ENCODE assay signal across 8 mouse cellular contexts in the genomic region with DNA sequence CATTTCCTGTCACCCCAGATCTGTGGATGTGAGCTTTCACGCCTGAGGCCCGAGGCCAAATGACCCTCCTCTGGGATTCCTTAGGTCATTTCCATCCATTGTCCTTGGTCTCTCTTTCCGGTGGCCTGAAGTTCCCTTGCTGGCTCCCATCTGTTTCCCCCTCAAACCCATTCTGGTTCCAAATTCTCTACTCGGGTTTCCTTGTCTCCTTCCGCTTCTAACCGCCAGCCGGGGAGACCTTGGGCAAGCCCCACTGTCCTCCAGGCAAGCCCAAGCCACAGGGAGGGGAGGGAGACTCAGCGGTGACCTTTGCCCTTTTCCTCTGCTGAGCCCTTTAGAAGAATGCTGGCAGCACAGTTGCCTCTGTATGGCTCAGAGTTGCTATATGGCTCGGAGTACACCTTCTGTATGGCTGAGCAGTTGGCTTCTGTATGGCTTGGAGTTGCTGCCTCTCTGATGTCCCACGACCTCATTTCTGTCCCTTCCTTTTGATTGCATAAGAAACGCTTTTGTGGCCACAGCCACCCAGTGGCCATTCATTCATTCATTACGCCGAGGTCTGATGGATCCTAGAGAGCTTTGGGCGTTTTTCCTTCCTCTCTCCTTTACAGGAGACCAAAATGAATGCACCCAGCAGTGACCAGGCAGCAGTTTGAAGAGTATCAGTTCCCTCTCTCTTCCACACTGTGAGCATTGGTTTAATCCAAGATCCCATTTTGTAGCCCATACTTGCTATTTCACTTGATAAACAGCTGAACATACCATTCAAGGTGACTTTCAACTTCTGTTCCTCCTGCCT. TPM values are rescaled to one million over a fixed set of nuclear protein-coding genes. Genes with fewer than 3 reads are reported as not detected.
A peak's percentile ranks its signal among the peaks of the same experiment; 100 is the strongest.
DNase-seq lines count a peak whose midpoint lies in the region; ATAC-seq and TF ChIP-seq lines count a peak whose summit lies in the region.

No protein-coding gene starts in this region.

- no peak for DNase-seq in ES-E14 (ENCODE audit: low read depth, low spot score)
- DNase-seq in kidney, adult 11 months, result peak; percentile 79
- DNase-seq in lung, postnatal 0 days (ENCODE audit: low spot score), result peak; percentile 68
- DNase-seq in right cerebral cortex, postnatal 4 days, result no peak
- DNase-seq in gastrocnemius, postnatal 14 days, result no peak
- DNase-seq in cerebellum, postnatal 4 days (ENCODE audit: low spot score in 2 of 2), result no peak

- no peak overlapping the region; the same call in 1 of the 2 replicates for H3K9ac ChIP-seq in ES-E14 (ENCODE audit: insufficient read depth, low read depth, low read length, poor library complexity, severe bottlenecking)
- H3K9ac ChIP-seq in lung, postnatal 0 days (replicated peaks; ENCODE audit: low read depth), result no peak overlapping the region
- no peak overlapping the region for H3K9ac ChIP-seq in neural tube, embryonic 15.5 days (replicated peaks)

- TF ChIP-seq CTCF in lung, postnatal 0 days (IDR thresholded peaks at IDR 0.05), result no peak; the same call in 1 of the 2 replicates

- H3K4me2 ChIP-seq in lung, postnatal 0 days (replicated peaks; ENCODE audit: low read depth, low read length), result no peak overlapping the region
- no peak overlapping the region for H3K4me2 ChIP-seq in neural tube, embryonic 15.5 days

- H3K4me3 ChIP-seq in ES-E14 (ENCODE audit: insufficient read depth in 1 of 2, low read depth in 1 of 2, low read length in 2 of 2, poor library complexity in 1 of 2, severe bottlenecking in 1 of 2), result no peak overlapping the region
- H3K4me3 ChIP-seq in lung, postnatal 0 days (ENCODE audit: low read depth, low read length), result no peak overlapping the region
- no peak overlapping the region for H3K4me3 ChIP-seq in neural tube, embryonic 15.5 days (replicated peaks)

- peak; percentile 48 for ATAC-seq in common myeloid progenitor, adult 5-6 weeks (replicated peaks; ENCODE audit: low read depth, poor library complexity, severe bottlenecking)
- peak; percentile 69 for ATAC-seq in lung, postnatal 0 days
- no peak for ATAC-seq in neural tube, embryonic 15.5 days (ENCODE audit: low FRiP score)

- TF ChIP-seq EP300 in lung, postnatal 0 days (IDR thresholded peaks at IDR 0.05), result peak; percentile 68

- in situ Hi-C loops in ES-E14 (cut with MboI; ENCODE audit: low sequenced_read_pairs in 2 of 2, unreplicated experiment in 2 of 2), result no loop called here

- H3K27ac ChIP-seq in ES-E14 (ENCODE audit: insufficient read depth, low read depth, low read length, poor library complexity, severe bottlenecking), result 0 out of 2 replicates have a peak overlapping the region, but pooled peaks have one; percentile 13
- H3K27ac ChIP-seq in lung, postnatal 0 days (ENCODE audit: low read length), result no peak overlapping the region
- no peak overlapping the region for H3K27ac ChIP-seq in neural tube, embryonic 15.5 days (replicated peaks)

- peaks cover 0 to 21% of the 10 kb centered on the region in 2 experiments; a peak in 2 of 4 replicates for H3K4me1 ChIP-seq in ES-E14 (ENCODE audit: control insufficient read depth in 2 of 2, insufficient read depth in 2 of 2, low read length in 2 of 2, poor library complexity in 1 of 2)
- peaks cover 8% of the 10 kb centered on the region; the same call in 1 of the 2 replicates for H3K4me1 ChIP-seq in lung, postnatal 0 days (ENCODE audit: insufficient read depth, low read depth, low read length)
- H3K4me1 ChIP-seq in neural tube, embryonic 15.5 days, result 0 out of 2 replicates have a peak, but pooled peaks cover 4% of the 10 kb centered on the region

- WGBS in lung, postnatal 0 days, result 45% methylated on average over 14 of the region's 14 CpGs
- 43% methylated on average over 14 of the region's 14 CpGs for WGBS in neural tube, embryonic 15.5 days

- H3K27me3 ChIP-seq in lung, postnatal 0 days (replicated peaks; ENCODE audit: insufficient read depth, low read length), result no peaks in the 10 kb centered on the region
- no peaks in the 10 kb centered on the region for H3K27me3 ChIP-seq in neural tube, embryonic 15.5 days (replicated peaks)

- H3K9me3 ChIP-seq in ES-E14 (ENCODE audit: control insufficient read depth, insufficient read depth, low read depth, low read length), result no peaks in the 10 kb centered on the region
- H3K9me3 ChIP-seq in lung, postnatal 0 days (ENCODE audit: low read length), result no peaks in the 10 kb centered on the region
- no peaks in the 10 kb centered on the region for H3K9me3 ChIP-seq in neural tube, embryonic 15.5 days (replicated peaks)

- no peaks in the 10 kb centered on the region for H3K36me3 ChIP-seq in ES-E14 (ENCODE audit: control insufficient read depth, insufficient read depth, low read length, poor library complexity, severe bottlenecking)
- no peaks in the 10 kb centered on the region for H3K36me3 ChIP-seq in lung, postnatal 0 days (ENCODE audit: insufficient read depth, low read length)
- H3K36me3 ChIP-seq in neural tube, embryonic 15.5 days, result no peaks in the 10 kb centered on the region

- intact Hi-C loops in gastrocnemius, postnatal 14 days (cut with DNase I; ENCODE audit: low total_unique reads), result no loop called here

TF ChIP-seq in ES-E14, 5 proteins besides CTCF, POLR2A, EP300 and RAD21:
- TF ChIP-seq CHD2 (IDR thresholded peaks at IDR 0.05; ENCODE audit: low read depth, low read length) (no peak), ZC3H11A (IDR thresholded peaks at IDR 0.05; ENCODE audit: borderline replicate concordance, low read depth, low read length) (no peak), HCFC1 (IDR thresholded peaks at IDR 0.05; ENCODE audit: borderline replicate concordance, insufficient read depth, low read length) (no peak), ZNF384 (IDR thresholded peaks at IDR 0.05; ENCODE audit: low read depth, low read length) (no peak), MAFK (IDR thresholded peaks at IDR 0.05; ENCODE audit: insufficient read depth, low read depth, low read length) (no peak)

RNA-seq across cellular contexts. Expression of a gene that starts 11.5 kb away (rescaled TPM):
- 15.0 and 16.6 TPM in 2 replicates for total RNA-seq in ES-E14 (2012; rRNA removed)
- 8.7 and 9.6 TPM in 2 replicates for total RNA-seq in common myeloid progenitor, adult 5-6 weeks (2017)
- polyA plus RNA-seq in lung, postnatal 0 days (2015; fragmentation: Nextera tagmentation; extraction: Ambion mirVana), result 23.5 and 24.4 TPM in 2 replicates
- 2.4 and 7.9 TPM in 2 replicates for polyA plus RNA-seq in neural tube, embryonic 15.5 days (2015; fragmentation: Nextera tagmentation; extraction: Ambion mirVana)
- 10 to 100 TPM in 1 of 2 experiments, 1 to 10 TPM in 1; 9.2 to 10.2 TPM for total RNA-seq in gastrocnemius, postnatal 14 days (2021)

Comparison
In these comparisons a context has a peak if more than half of its experiments do, and no peak if none do; other contexts are left out.
1. DNase-seq: peak in kidney, adult 11 months (single experiment) and lung, postnatal 0 days (single experiment); none in ES-E14 (single experiment), right cerebral cortex, postnatal 4 days (single experiment), gastrocnemius, postnatal 14 days (single experiment) and cerebellum, postnatal 4 days (0 of 2).